Mouse (Mus musculus) bone marrow macrophage, adult 2 months (primary cell): Measurements from ENCODE around the gene Cyp2u1.

Experiments used
- CTCF ChIP-seq: IDR thresholded peaks from 2 replicates; pipeline ENCODE4 v1.5.1; 2012; ENCODE audit warnings: low read depth, mild to moderate bottlenecking, low read length, moderate library complexity
- POLR2A ChIP-seq: IDR thresholded peaks from 2 replicates; pipeline ENCODE4 v1.6.1; 2012; ENCODE audit warnings: mild to moderate bottlenecking, low read depth, low read length, borderline replicate concordance

DNA sequence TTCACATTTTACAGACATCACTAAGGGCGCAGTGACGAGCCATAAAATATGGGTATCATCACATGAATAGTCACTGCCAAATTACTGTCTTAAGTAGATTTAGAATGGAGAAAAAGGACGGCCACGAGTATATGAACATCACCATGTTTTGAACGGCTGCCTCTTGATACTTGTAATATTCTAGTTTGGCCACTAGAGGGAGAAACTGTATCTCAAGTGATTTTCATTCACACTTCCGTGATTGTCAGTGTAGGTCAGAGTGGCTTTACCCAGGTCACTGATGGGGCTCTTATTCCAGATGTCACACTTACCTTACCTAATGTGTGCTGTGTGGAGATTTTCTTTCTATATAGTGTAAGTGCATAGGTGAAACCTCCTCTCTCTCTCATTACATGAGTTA lies 3.1 kb downstream of the Cyp2u1 start:
- TF ChIP-seq POLR2A (no peak), CTCF (no peak)
